Comparison of ENCODE assay signal across 28 mouse cellular contexts in the genomic region with DNA sequence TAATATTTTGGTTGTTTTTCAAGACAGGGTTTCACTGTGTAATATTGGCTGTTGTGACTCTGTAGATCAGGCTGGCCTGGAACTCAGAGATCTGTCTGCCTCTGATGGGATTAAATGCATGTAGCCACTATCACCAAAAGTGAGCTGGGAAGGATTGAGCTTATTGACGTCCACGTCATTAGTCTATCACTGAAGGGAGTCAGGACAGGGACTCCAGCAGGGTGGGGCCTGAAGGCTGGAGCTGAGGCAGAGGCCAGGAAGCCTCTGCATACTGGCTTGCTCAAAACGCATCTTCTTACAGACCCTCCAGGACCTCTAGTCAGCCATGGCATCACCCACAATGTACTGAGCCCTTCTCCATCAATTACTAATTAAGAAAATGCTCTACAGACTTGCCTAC. TPM values are rescaled to one million over a fixed set of nuclear protein-coding genes. Genes with fewer than 3 reads are reported as not detected.
DNase-seq lines count a peak whose midpoint lies in the region; ATAC-seq lines count a peak whose summit lies in the region.
"Had no signal": no experiment of that assay in that cellular context is flagged by ENCODE, and none has a peak within 500 bp of the region (broad histone marks: within the 10 kb centered on the region; RNA-seq: fewer than 3 reads in every experiment).

No protein-coding gene starts in this region.

- peak overlapping the region; percentile 35; the same call in 1 of the 2 replicates for H3K9ac ChIP-seq in liver, embryonic 12.5 days
- H3K9ac ChIP-seq in liver, embryonic 15.5 days = no peak overlapping the region
- H3K9ac ChIP-seq: embryonic facial prominence, embryonic 12.5 days; embryonic facial prominence, embryonic 15.5 days; forebrain, embryonic 13.5 days; heart, embryonic 13.5 days; hindbrain, embryonic 12.5 days; hindbrain, embryonic 15.5 days had no signal

- DNase-seq in right cerebral cortex, adult 2 months (ENCODE audit: low spot score in 2 of 2) = no peak
- no peak for DNase-seq in embryo, embryonic 10.5 days (ENCODE audit: low spot score)
- DNase-seq: adrenal gland, adult 8-10 months; adrenal gland, postnatal 36 days; B cell, adult 2 months; cerebellum, adult 18-20 months; cerebellum, adult 9-10 months; cerebellum, postnatal 14 days; gastrocnemius, postnatal 10 days; gastrocnemius, postnatal 36 days; heart, adult 2 months; heart, postnatal 14 days had no signal

- WGBS in liver, embryonic 12.5 days (ENCODE audit: insufficient replicate concordance) = 31% methylated on average over 3 of the region's 3 CpGs
- WGBS in liver, embryonic 15.5 days (ENCODE audit: insufficient replicate concordance) = 58% methylated on average over 3 of the region's 3 CpGs

- H3K27ac ChIP-seq in liver, embryonic 12.5 days = peak overlapping the region; percentile 73
- peak overlapping the region; percentile 71 for H3K27ac ChIP-seq in liver, embryonic 15.5 days (replicated peaks)
- H3K27ac ChIP-seq: embryonic facial prominence, embryonic 12.5 days; embryonic facial prominence, embryonic 15.5 days; forebrain, embryonic 10.5 days; forebrain, embryonic 13.5 days; heart, adult 2 months; heart, embryonic 10.5 days; heart, embryonic 13.5 days; hindbrain, embryonic 12.5 days; hindbrain, embryonic 15.5 days had no signal

- H3K36me3 ChIP-seq in liver, embryonic 12.5 days = no peaks in the 10 kb centered on the region
- H3K36me3 ChIP-seq in liver, embryonic 15.5 days (replicated peaks) = no peaks in the 10 kb centered on the region
- H3K36me3 ChIP-seq: embryonic facial prominence, embryonic 12.5 days; embryonic facial prominence, embryonic 15.5 days; forebrain, embryonic 10.5 days; heart, embryonic 10.5 days; heart, embryonic 13.5 days; hindbrain, embryonic 12.5 days; hindbrain, embryonic 15.5 days had no signal

- no peaks in the 10 kb centered on the region for H3K9me3 ChIP-seq in liver, embryonic 12.5 days (replicated peaks)
- H3K9me3 ChIP-seq in liver, embryonic 15.5 days (replicated peaks) = no peaks in the 10 kb centered on the region
- H3K9me3 ChIP-seq: embryonic facial prominence, embryonic 12.5 days; embryonic facial prominence, embryonic 15.5 days; forebrain, embryonic 10.5 days; forebrain, embryonic 13.5 days; heart, embryonic 10.5 days; heart, embryonic 13.5 days; hindbrain, embryonic 12.5 days; hindbrain, embryonic 15.5 days had no signal

- H3K4me1 ChIP-seq in liver, embryonic 12.5 days = peaks cover 78% of the 10 kb centered on the region
- peaks cover 83% of the 10 kb centered on the region for H3K4me1 ChIP-seq in liver, embryonic 15.5 days (replicated peaks)
- H3K4me1 ChIP-seq: embryonic facial prominence, embryonic 12.5 days; embryonic facial prominence, embryonic 15.5 days; forebrain, embryonic 10.5 days; forebrain, embryonic 13.5 days; hindbrain, embryonic 12.5 days; hindbrain, embryonic 15.5 days had no signal

- peak; percentile 47 for ATAC-seq in erythroblast, adult 5-6 weeks (replicated peaks; ENCODE audit: low FRiP score, poor library complexity, severe bottlenecking)
- peak; percentile 74 for ATAC-seq in liver, embryonic 12.5 days
- ATAC-seq in liver, embryonic 15.5 days (ENCODE audit: insufficient read depth) = peak; percentile 52
- ATAC-seq in erythroid progenitor cell, adult 5-6 weeks (replicated peaks; ENCODE audit: low FRiP score, poor library complexity, severe bottlenecking) = no peak
- ATAC-seq in activated CD4-positive, CD25-positive, alpha-beta regulatory T cell, adult 4 months = no peak
- ATAC-seq: forebrain, embryonic 13.5 days; forebrain, embryonic 16.5 days had no signal

- no peak overlapping the region for H3K4me3 ChIP-seq in liver, embryonic 12.5 days
- H3K4me3 ChIP-seq in liver, embryonic 15.5 days (replicated peaks) = no peak overlapping the region
- H3K4me3 ChIP-seq: embryonic facial prominence, embryonic 12.5 days; embryonic facial prominence, embryonic 15.5 days; erythroblast, embryonic 14.5 days; forebrain, embryonic 10.5 days; forebrain, embryonic 13.5 days; heart, adult 2 months; heart, embryonic 10.5 days; heart, embryonic 13.5 days; hindbrain, embryonic 12.5 days; hindbrain, embryonic 15.5 days had no signal

- no peaks in the 10 kb centered on the region for H3K27me3 ChIP-seq in liver, embryonic 12.5 days (replicated peaks)
- H3K27me3 ChIP-seq in liver, embryonic 15.5 days = no peaks in the 10 kb centered on the region
- H3K27me3 ChIP-seq: CH12.LX; embryonic facial prominence, embryonic 12.5 days; embryonic facial prominence, embryonic 15.5 days; forebrain, embryonic 13.5 days; heart, embryonic 13.5 days; hindbrain, embryonic 12.5 days; hindbrain, embryonic 15.5 days had no signal

- H3K4me2 ChIP-seq in liver, embryonic 12.5 days = no peak overlapping the region
- H3K4me2 ChIP-seq in liver, embryonic 15.5 days = no peak overlapping the region
- H3K4me2 ChIP-seq: embryonic facial prominence, embryonic 12.5 days; embryonic facial prominence, embryonic 15.5 days; forebrain, embryonic 13.5 days; heart, embryonic 13.5 days; hindbrain, embryonic 12.5 days; hindbrain, embryonic 15.5 days had no signal

RNA-seq across cellular contexts. Expression of gene Usp7, which starts 33.1 kb away (rescaled TPM):
- 545 and 592 TPM in 2 replicates for total RNA-seq in erythroblast, adult 5-6 weeks (2015; ENCODE audit: low replicate concordance)
- total RNA-seq in erythroblast, adult 5-6 weeks (2017; ENCODE audit: low replicate concordance) = 1,042 and 1,164 TPM in 2 replicates
- 32.9 and 33.5 TPM in 2 replicates for polyA plus RNA-seq in liver, embryonic 12.5 days (2016; fragmentation: Nextera tagmentation; extraction: Ambion mirVana)
- 24.4 and 29.4 TPM in 2 replicates for polyA plus RNA-seq in liver, embryonic 15.5 days (2015; fragmentation: Nextera tagmentation; extraction: Ambion mirVana)
- 742 and 897 TPM in 2 replicates for total RNA-seq in erythroid progenitor cell, adult 5-6 weeks (2015; ENCODE audit: low replicate concordance)
- 1,089 and 1,449 TPM in 2 replicates for total RNA-seq in erythroid progenitor cell, adult 5-6 weeks (2017; ENCODE audit: low replicate concordance)
- polyA plus RNA-seq in activated CD4-positive, CD25-positive, alpha-beta regulatory T cell, adult 4 months (2017; shearing (Covaris generic)) = 10 to 100 TPM; 35.0 to 48.0 TPM

Comparison
In these comparisons a context has a peak if more than half of its experiments do, and no peak if none do; other contexts are left out.
1. ATAC-seq: peak in erythroblast, adult 5-6 weeks (single experiment), liver, embryonic 12.5 days (single experiment) and liver, embryonic 15.5 days (single experiment); none in erythroid progenitor cell, adult 5-6 weeks (single experiment) and activated CD4-positive, CD25-positive, alpha-beta regulatory T cell, adult 4 months (single experiment).